Mouse (Mus musculus) C2C12 (cell line): ENCODE data around the gene C130060K24Rik.

Source experiments
- CTCF ChIP-seq: IDR thresholded peaks from one replicate; pipeline ENCODE4 v1.5.1; 2011; ENCODE audit not compliant: control insufficient read depth, insufficient read depth, insufficient read length
- MAX ChIP-seq: IDR thresholded peaks from one replicate; pipeline ENCODE4 v1.6.1; 2011; ENCODE audit warnings: mild to moderate bottlenecking, control low read depth

DNA sequence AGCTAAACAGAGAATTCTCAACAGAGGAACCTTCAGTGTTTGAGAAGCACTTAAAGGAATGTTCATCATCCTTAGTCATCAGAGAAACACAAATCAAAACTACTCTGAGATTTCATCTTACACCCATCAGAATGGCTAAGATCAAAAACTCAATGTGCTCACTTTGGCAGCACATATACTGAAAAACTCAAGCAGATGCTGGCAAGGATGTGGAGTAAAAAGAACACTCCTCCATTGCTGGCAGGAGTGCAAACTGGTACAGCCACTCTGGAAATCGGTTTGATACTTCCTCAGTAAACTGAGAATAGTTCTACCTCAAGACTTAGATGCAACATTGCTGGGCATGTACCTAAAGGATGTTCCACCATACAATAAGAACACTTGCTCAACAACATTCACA, 41.0 kb downstream of the C130060K24Rik start:
- no peak for TF ChIP-seq CTCF
- no peak for TF ChIP-seq MAX
